Comparison of ENCODE assay signal across 8 mouse cellular contexts in genomic region chr8:84969241-84970134, GRCm38 (mm10). TPM values are rescaled to one million over a fixed set of nuclear protein-coding genes. Genes with fewer than 3 reads are reported as not detected.
DNase-seq lines count a peak whose midpoint lies in the region; ATAC-seq and TF ChIP-seq lines count a peak whose summit lies in the region.

TSS of gene Gm49661 (minus strand) at chr8:84969433.
TSS of gene Prdx2 (plus strand) at chr8:84969587.
TSS of gene Rnaseh2a (minus strand) at chr8:84969767.

- H3K4me3 ChIP-seq in C2C12 (ENCODE audit: insufficient read depth, poor library complexity, severe bottlenecking) = peak within 1 kb of the TSS; percentile 55
- H3K4me3 ChIP-seq in embryonic facial prominence, embryonic 14.5 days (ENCODE audit: low read depth, low read length) = peak within 1 kb of the TSS; percentile 73
- H3K4me3 ChIP-seq in limb, embryonic 15.5 days = peak within 1 kb of the TSS; percentile 58
- H3K4me3 ChIP-seq in midbrain, embryonic 15.5 days = peak within 1 kb of the TSS; percentile 71
- peak within 1 kb of the TSS; percentile 51 for H3K4me3 ChIP-seq in stomach, embryonic 14.5 days (ENCODE audit: low read depth, low read length)

- peaks cover 16% of the 10 kb centered on the region for H3K79me3 ChIP-seq in C2C12 (ENCODE audit: low read depth)

- H3ac ChIP-seq in C2C12 (ENCODE audit: control insufficient read depth, insufficient read length, low read depth) = peak within 1 kb of the TSS; percentile 91

- peak; percentile 78 for ATAC-seq in embryonic facial prominence, embryonic 14.5 days (ENCODE audit: low read depth)
- ATAC-seq in limb, embryonic 15.5 days (ENCODE audit: insufficient number of reproducible peaks, low FRiP score, low TSS enrichment, low read depth) = peak; percentile 66
- peak; percentile 78 for ATAC-seq in midbrain, embryonic 15.5 days (replicated peaks)
- ATAC-seq in stomach, embryonic 14.5 days (ENCODE audit: insufficient number of reproducible peaks, insufficient read depth, low FRiP score, low read depth) = peak; percentile 78

- H3K27me3 ChIP-seq in C2C12 (ENCODE audit: control insufficient read depth, insufficient read depth, insufficient read length) = no peaks in the 10 kb centered on the region
- H3K27me3 ChIP-seq in embryonic facial prominence, embryonic 14.5 days (replicated peaks; ENCODE audit: control insufficient read depth, insufficient read depth, low read length) = no peaks in the 10 kb centered on the region
- no peaks in the 10 kb centered on the region for H3K27me3 ChIP-seq in limb, embryonic 15.5 days
- H3K27me3 ChIP-seq in midbrain, embryonic 15.5 days (replicated peaks) = no peaks in the 10 kb centered on the region
- no peaks in the 10 kb centered on the region for H3K27me3 ChIP-seq in stomach, embryonic 14.5 days (ENCODE audit: control insufficient read depth, insufficient read depth, low read length)

- peaks cover 23% of the 10 kb centered on the region for H3K4me1 ChIP-seq in embryonic facial prominence, embryonic 14.5 days (ENCODE audit: control insufficient read depth, insufficient read depth, low read length)
- H3K4me1 ChIP-seq in limb, embryonic 15.5 days = peaks cover 40% of the 10 kb centered on the region
- peaks cover 51% of the 10 kb centered on the region for H3K4me1 ChIP-seq in midbrain, embryonic 15.5 days
- H3K4me1 ChIP-seq in stomach, embryonic 14.5 days (ENCODE audit: control insufficient read depth, insufficient read depth, low read length) = peaks cover 25% of the 10 kb centered on the region

- peak; percentile 83 for DNase-seq in adrenal gland, postnatal 25 days
- DNase-seq in embryonic facial prominence, embryonic 14.5 days (ENCODE audit: low spot score) = peak; percentile 85
- DNase-seq in heart, adult 9 months (ENCODE audit: low spot score in 2 of 2) = peak; percentile 68 to 79
- DNase-seq in kidney, adult 8-10 months = peak; percentile 63 to 75

- peak within 1 kb of the TSS; percentile 78 for H3K27ac ChIP-seq in embryonic facial prominence, embryonic 14.5 days (replicated peaks; ENCODE audit: low read depth, low read length)
- H3K27ac ChIP-seq in limb, embryonic 15.5 days = peak within 1 kb of the TSS; percentile 87
- H3K27ac ChIP-seq in midbrain, embryonic 15.5 days = peak within 1 kb of the TSS; percentile 78
- peak within 1 kb of the TSS; percentile 83 for H3K27ac ChIP-seq in stomach, embryonic 14.5 days (ENCODE audit: low read length)

- under 1% methylated on average over 41 of the region's 56 CpGs for WGBS in embryonic facial prominence, embryonic 14.5 days
- under 1% methylated on average over 56 of the region's 56 CpGs for WGBS in limb, embryonic 15.5 days
- WGBS in midbrain, embryonic 15.5 days = under 1% methylated on average over 56 of the region's 56 CpGs
- WGBS in stomach, embryonic 14.5 days = under 1% methylated on average over 56 of the region's 56 CpGs

- H3K4me2 ChIP-seq in embryonic facial prominence, embryonic 14.5 days (ENCODE audit: low read depth, low read length) = peak within 1 kb of the TSS; percentile 94
- H3K4me2 ChIP-seq in limb, embryonic 15.5 days = peak within 1 kb of the TSS; percentile 83
- peak within 1 kb of the TSS; percentile 94 for H3K4me2 ChIP-seq in midbrain, embryonic 15.5 days
- H3K4me2 ChIP-seq in stomach, embryonic 14.5 days (replicated peaks; ENCODE audit: low read depth, low read length) = peak within 1 kb of the TSS; percentile 83

- no peak for TF ChIP-seq CTCF in C2C12 (IDR thresholded peaks at IDR 0.05; ENCODE audit: control insufficient read depth, insufficient read depth, insufficient read length)

- peak within 1 kb of the TSS; percentile 86 for H3K9ac ChIP-seq in embryonic facial prominence, embryonic 14.5 days (ENCODE audit: low read depth, low read length)
- peak within 1 kb of the TSS; percentile 64 for H3K9ac ChIP-seq in limb, embryonic 15.5 days
- H3K9ac ChIP-seq in midbrain, embryonic 15.5 days = peak within 1 kb of the TSS; percentile 84
- H3K9ac ChIP-seq in stomach, embryonic 14.5 days (replicated peaks; ENCODE audit: low read depth, low read length) = peak within 1 kb of the TSS; percentile 67

- H3K79me2 ChIP-seq in C2C12 (ENCODE audit: control insufficient read depth, insufficient read depth) = peaks cover 45% of the 10 kb centered on the region

- H3K36me3 ChIP-seq in C2C12 (ENCODE audit: control insufficient read depth, insufficient read depth) = peaks cover 21% of the 10 kb centered on the region
- peaks cover 37% of the 10 kb centered on the region for H3K36me3 ChIP-seq in embryonic facial prominence, embryonic 14.5 days (ENCODE audit: control insufficient read depth, insufficient read depth, low read length)
- peaks cover 37% of the 10 kb centered on the region for H3K36me3 ChIP-seq in limb, embryonic 15.5 days
- peaks cover 22% of the 10 kb centered on the region for H3K36me3 ChIP-seq in midbrain, embryonic 15.5 days (replicated peaks)
- peaks cover 30% of the 10 kb centered on the region for H3K36me3 ChIP-seq in stomach, embryonic 14.5 days (ENCODE audit: control insufficient read depth, insufficient read depth, low read length)

- no peaks in the 10 kb centered on the region for H3K9me3 ChIP-seq in embryonic facial prominence, embryonic 14.5 days (ENCODE audit: control insufficient read depth, low read length)
- no peaks in the 10 kb centered on the region for H3K9me3 ChIP-seq in limb, embryonic 15.5 days
- H3K9me3 ChIP-seq in midbrain, embryonic 15.5 days = no peaks in the 10 kb centered on the region
- H3K9me3 ChIP-seq in stomach, embryonic 14.5 days (ENCODE audit: control insufficient read depth, low read depth, low read length) = no peaks in the 10 kb centered on the region

TF ChIP-seq in C2C12, 6 proteins besides CTCF, POLR2A, EP300 and RAD21:
- TF ChIP-seq MYOG (IDR thresholded peaks at IDR 0.05; ENCODE audit: control insufficient read depth, extremely low read depth, insufficient read length) (no peak), MAX (IDR thresholded peaks at IDR 0.05) (peak; percentile 37)

RNA-seq across cellular contexts. Expression of gene Gm49661, which starts in this region (rescaled TPM):
- not detected for polyA plus RNA-seq in C2C12 (2012; fragmentation: generic; extraction: Trizol)
- total RNA-seq in adrenal gland, postnatal 25 days (2021) = 4.4 TPM in 1 of 2 replicates, not detected in the other
- not detected in 2 replicates for polyA plus RNA-seq in embryonic facial prominence, embryonic 14.5 days (2014; fragmentation: Nextera tagmentation; extraction: Ambion mirVana)
- not detected in 2 replicates for polyA plus RNA-seq in limb, embryonic 15.5 days (2015; fragmentation: Nextera tagmentation; extraction: Ambion mirVana)
- not detected in 2 replicates for polyA plus RNA-seq in midbrain, embryonic 15.5 days (2015; fragmentation: Nextera tagmentation; extraction: Ambion mirVana)
- polyA plus RNA-seq in stomach, embryonic 14.5 days (2014; fragmentation: Nextera tagmentation; extraction: Ambion mirVana) = not detected in 2 replicates

RNA-seq across cellular contexts. Expression of gene Prdx2, which starts in this region (rescaled TPM):
- polyA plus RNA-seq in C2C12 (2012; fragmentation: generic; extraction: Trizol) = 609 TPM
- 496 and 624 TPM in 2 replicates for total RNA-seq in adrenal gland, postnatal 25 days (2021)
- polyA plus RNA-seq in embryonic facial prominence, embryonic 14.5 days (2014; fragmentation: Nextera tagmentation; extraction: Ambion mirVana) = 715 and 771 TPM in 2 replicates
- polyA plus RNA-seq in limb, embryonic 15.5 days (2015; fragmentation: Nextera tagmentation; extraction: Ambion mirVana) = 635 and 681 TPM in 2 replicates
- 1,276 and 1,344 TPM in 2 replicates for polyA plus RNA-seq in midbrain, embryonic 15.5 days (2015; fragmentation: Nextera tagmentation; extraction: Ambion mirVana)
- polyA plus RNA-seq in stomach, embryonic 14.5 days (2014; fragmentation: Nextera tagmentation; extraction: Ambion mirVana) = 799 and 888 TPM in 2 replicates

RNA-seq across cellular contexts. Expression of gene Rnaseh2a, which starts in this region (rescaled TPM):
- 145 TPM for polyA plus RNA-seq in C2C12 (2012; fragmentation: generic; extraction: Trizol)
- 101 and 159 TPM in 2 replicates for total RNA-seq in adrenal gland, postnatal 25 days (2021)
- 73.7 and 88.9 TPM in 2 replicates for polyA plus RNA-seq in embryonic facial prominence, embryonic 14.5 days (2014; fragmentation: Nextera tagmentation; extraction: Ambion mirVana)
- 95.2 and 95.6 TPM in 2 replicates for polyA plus RNA-seq in limb, embryonic 15.5 days (2015; fragmentation: Nextera tagmentation; extraction: Ambion mirVana)
- 54.2 and 54.7 TPM in 2 replicates for polyA plus RNA-seq in midbrain, embryonic 15.5 days (2015; fragmentation: Nextera tagmentation; extraction: Ambion mirVana)
- 114 and 125 TPM in 2 replicates for polyA plus RNA-seq in stomach, embryonic 14.5 days (2014; fragmentation: Nextera tagmentation; extraction: Ambion mirVana)

Comparison
In these comparisons a context has a peak if more than half of its experiments do, and no peak if none do; other contexts are left out.
1. Peak in every context shown above with its lines: DNase-seq, ATAC-seq, H3K4me3 ChIP-seq and H3K27ac ChIP-seq.